Mouse (Mus musculus) forebrain, embryonic 13.5 days (tissue): ENCODE measurements around the gene Plbd2. TPM values are rescaled to one million over a fixed set of nuclear protein-coding genes. Genes with fewer than 3 reads are reported as not detected.

ENCODE experiments used
- ATAC-seq: fragments of 200-750 bp; cut with Nextera tagmentation; 2 replicates; pipeline ENCODE4 v1.8.0; 2017
- H3K27ac ChIP-seq: fragments of 300-500 bp; sonication (generic); 2 replicates; pipeline ENCODE4 v1.5.1; 2015; ENCODE audit warnings: inconsistent platforms, mild to moderate bottlenecking, moderate library complexity
- H3K27me3 ChIP-seq: fragments of 300-500 bp; sonication (generic); 2 replicates; pipeline ENCODE4 v1.6.1; 2015; ENCODE audit warnings: mild to moderate bottlenecking, inconsistent platforms
- H3K36me3 ChIP-seq: fragments of 300-500 bp; sonication (generic); 2 replicates; pipeline ENCODE4 v1.6.1; 2015; ENCODE audit warnings: mild to moderate bottlenecking, inconsistent platforms; ENCODE audit not compliant: poor library complexity, severe bottlenecking
- H3K4me1 ChIP-seq: fragments of 300-500 bp; sonication (generic); 2 replicates; pipeline ENCODE4 v1.6.1; 2015; ENCODE audit warnings: inconsistent platforms
- H3K4me2 ChIP-seq: fragments of 300-500 bp; sonication (generic); 2 replicates; pipeline ENCODE4 v1.6.1; 2015; ENCODE audit warnings: inconsistent platforms, mild to moderate bottlenecking, moderate library complexity
- H3K4me3 ChIP-seq: fragments of 300-500 bp; sonication (generic); 2 replicates; pipeline ENCODE4 v1.5.1; 2015; ENCODE audit warnings: mild to moderate bottlenecking, inconsistent platforms
- H3K9ac ChIP-seq: fragments of 300-500 bp; sonication (generic); 2 replicates; pipeline ENCODE4 v1.6.1; 2015; ENCODE audit warnings: mild to moderate bottlenecking, inconsistent platforms
- H3K9me3 ChIP-seq: fragments of 300-500 bp; sonication (generic); replicated peaks from 2 replicates; pipeline ENCODE4 v1.6.1; 2016; ENCODE audit warnings: inconsistent platforms
- WGBS: fragments of 180-500 bp; shearing (Covaris S2); methylation state at CpG from one replicate; pipeline ENCODE4 v1.1.7; 2015; 5-methylcytosine and 5-hydroxymethylcytosine counted together
- polyA plus RNA-seq: library from polyadenylated mRNA; unstranded; fragments of >200 nt; fragmentation: Nextera tagmentation; extraction: Ambion mirVana; gene quantifications from 2 replicates; pipeline ENCODE4 v1.2.1, GENCODE M21; 2015

Gene Plbd2
- polyA plus RNA-seq, 1 experiment from 2014 or later, result 22.8 TPM

GRCm38 (mm10) chr5:120447305-120447704 is 56.1 kb downstream of the Plbd2 start:
- ATAC-seq, result no peak
- H3K9ac ChIP-seq, result no peak overlapping the region
- no peaks in the 10 kb centered on the region for H3K9me3 ChIP-seq
- no peak overlapping the region for H3K4me2 ChIP-seq
- H3K27ac ChIP-seq, result no peak overlapping the region
- H3K4me1 ChIP-seq, result no peaks in the 10 kb centered on the region
- H3K4me3 ChIP-seq, result no peak overlapping the region
- WGBS, result 56% methylated on average over 13 of the region's 13 CpGs
- peaks cover 18% of the 10 kb centered on the region for H3K27me3 ChIP-seq
- H3K36me3 ChIP-seq, result no peaks in the 10 kb centered on the region

DNA sequence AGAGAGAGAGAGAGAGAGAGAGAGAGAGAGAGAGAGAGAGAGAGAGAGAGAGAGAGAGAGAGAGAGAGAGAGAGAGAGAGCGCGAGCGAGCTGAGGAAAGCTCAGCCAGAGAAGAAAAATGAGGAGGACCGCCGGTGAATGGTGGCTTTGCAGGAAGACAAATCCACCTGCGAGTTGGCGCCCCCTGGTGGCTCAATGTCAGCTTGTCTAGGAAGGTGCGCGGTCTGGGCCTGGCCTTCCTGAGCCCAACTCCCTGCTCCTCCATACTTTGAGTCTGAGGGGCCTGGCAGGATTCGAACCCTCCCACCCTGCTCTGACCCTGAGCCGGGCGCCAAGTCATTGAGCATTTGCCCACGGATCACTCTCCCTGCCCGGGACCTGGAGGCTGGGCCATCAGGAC is 62.7 kb downstream of the Plbd2 start:
- peaks cover 62% of the 10 kb centered on the region for H3K27me3 ChIP-seq
- peaks cover 38% of the 10 kb centered on the region for H3K4me1 ChIP-seq
- H3K4me2 ChIP-seq, result peak overlapping the region; percentile 56
- H3K27ac ChIP-seq, result no peak overlapping the region
- H3K36me3 ChIP-seq, result no peaks in the 10 kb centered on the region
- H3K4me3 ChIP-seq, result peak overlapping the region; percentile 30; the same call in 1 of the 2 replicates
- H3K9ac ChIP-seq, result no peak overlapping the region
- H3K9me3 ChIP-seq, result no peaks in the 10 kb centered on the region
- WGBS, result 14% methylated on average over 14 of the region's 14 CpGs
- ATAC-seq, result peak; percentile 73

DNA sequence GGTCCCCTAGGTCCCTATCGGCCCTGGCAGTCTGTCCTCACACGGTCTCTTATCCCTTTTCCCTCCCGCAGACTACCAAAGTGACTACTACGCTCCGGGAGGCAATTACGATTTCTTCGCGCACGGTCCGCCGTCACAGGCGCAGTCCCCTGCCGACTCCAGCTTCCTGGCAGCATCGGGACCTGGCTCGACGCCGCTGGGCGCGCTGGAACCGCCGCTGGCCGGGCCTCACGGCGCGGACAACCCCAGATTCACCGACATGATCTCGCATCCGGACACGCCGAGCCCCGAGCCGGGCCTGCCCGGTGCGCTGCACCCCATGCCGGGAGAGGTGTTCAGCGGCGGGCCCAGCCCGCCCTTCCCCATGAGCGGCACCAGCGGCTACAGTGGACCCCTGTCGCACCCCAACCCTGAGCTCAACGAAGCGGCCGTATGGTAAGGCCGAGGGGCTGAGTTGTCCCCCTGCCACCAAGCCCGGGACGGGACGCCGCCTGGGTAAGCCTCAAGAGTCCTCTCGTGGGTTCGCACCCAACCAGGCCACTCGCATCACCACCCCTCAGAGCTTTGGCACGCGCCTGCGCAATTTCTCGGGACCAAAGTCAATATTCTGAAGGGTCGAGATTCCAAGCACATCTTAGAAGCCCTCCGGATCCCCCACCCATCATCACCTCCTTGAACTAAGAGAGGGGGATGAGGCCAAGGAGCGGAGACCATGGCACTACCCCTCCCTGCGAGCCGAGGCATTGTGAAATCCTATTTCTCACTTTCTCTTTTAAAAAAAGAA is 63.3 kb downstream of the Plbd2 start:
- H3K4me3 ChIP-seq, result peak overlapping the region; percentile 30
- H3K4me2 ChIP-seq, result peak overlapping the region; percentile 56
- H3K27ac ChIP-seq, result peak overlapping the region; percentile 44
- peak; percentile 37 for ATAC-seq
- no peaks in the 10 kb centered on the region for H3K36me3 ChIP-seq
- H3K9me3 ChIP-seq, result no peaks in the 10 kb centered on the region
- H3K9ac ChIP-seq, result peak overlapping the region; percentile 53
- peaks cover 43% of the 10 kb centered on the region for H3K4me1 ChIP-seq
- H3K27me3 ChIP-seq, result peaks cover 67% of the 10 kb centered on the region
- WGBS, result 12% methylated on average over 61 of the region's 61 CpGs

DNA sequence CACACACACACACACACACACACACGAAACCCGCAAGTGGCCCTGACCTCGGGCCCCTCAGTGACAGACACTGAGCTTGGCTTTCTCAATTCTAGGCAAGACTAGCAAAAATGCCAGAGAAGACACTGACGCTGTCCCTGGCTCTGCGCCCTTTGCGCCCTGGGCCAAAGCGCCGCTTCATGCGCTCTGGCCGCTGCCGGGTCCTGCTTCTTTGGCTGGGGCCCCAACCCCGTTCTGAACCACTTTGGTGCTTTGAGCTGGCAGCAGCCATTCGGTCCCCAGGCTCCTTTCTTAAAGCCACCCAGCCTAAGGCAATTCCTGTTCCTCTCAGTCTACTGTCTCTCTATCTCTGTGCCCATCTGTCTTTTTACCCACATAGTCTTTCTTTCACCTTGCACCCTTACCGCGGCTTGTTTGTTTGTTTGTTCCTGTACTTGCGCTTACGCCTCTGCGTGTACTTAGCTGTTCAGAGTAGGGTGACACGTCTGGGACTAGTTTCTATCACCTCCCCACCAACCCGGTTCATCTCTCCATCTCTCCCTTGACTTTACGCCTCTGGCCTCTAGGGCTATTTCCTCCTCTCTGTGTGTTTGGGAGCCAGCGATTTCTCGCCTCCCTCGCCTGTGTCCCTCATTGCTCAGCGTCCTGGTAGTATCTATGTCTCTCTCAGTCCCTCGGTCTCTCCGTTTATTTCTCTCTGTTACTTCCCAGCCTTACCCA is 64.3 kb downstream of the Plbd2 start:
- Histone ChIP-seq H3K4me2 (peak overlapping the region; percentile 56), H3K9me3 (no peaks in the 10 kb centered on the region), H3K27ac (peak overlapping the region; percentile 41), H3K4me3 (peak overlapping the region; percentile 44), H3K9ac (peak overlapping the region; percentile 53), H3K27me3 (peaks cover 71% of the 10 kb centered on the region), H3K36me3 (no peaks in the 10 kb centered on the region), H3K4me1 (peaks cover 43% of the 10 kb centered on the region)
- ATAC-seq, result no peak
- WGBS, result 14% methylated on average over 27 of the region's 27 CpGs

- Histone ChIP-seq H3K4me1 (peaks cover 43% of the 10 kb centered on the region), H3K4me3 (peak overlapping the region; percentile 44), H3K9ac (peak overlapping the region; percentile 63), H3K4me2 (peak overlapping the region; percentile 68), H3K27ac (peak overlapping the region; percentile 75), H3K27me3 (peaks cover 74% of the 10 kb centered on the region), H3K9me3 (no peaks in the 10 kb centered on the region), H3K36me3 (no peaks in the 10 kb centered on the region)
- 5% methylated on average over 13 of the region's 13 CpGs for WGBS
- ATAC-seq, result no peak
Measured at GRCm38 (mm10) chr5:120438469-120438868, 65.0 kb downstream of the Plbd2 start.

DNA sequence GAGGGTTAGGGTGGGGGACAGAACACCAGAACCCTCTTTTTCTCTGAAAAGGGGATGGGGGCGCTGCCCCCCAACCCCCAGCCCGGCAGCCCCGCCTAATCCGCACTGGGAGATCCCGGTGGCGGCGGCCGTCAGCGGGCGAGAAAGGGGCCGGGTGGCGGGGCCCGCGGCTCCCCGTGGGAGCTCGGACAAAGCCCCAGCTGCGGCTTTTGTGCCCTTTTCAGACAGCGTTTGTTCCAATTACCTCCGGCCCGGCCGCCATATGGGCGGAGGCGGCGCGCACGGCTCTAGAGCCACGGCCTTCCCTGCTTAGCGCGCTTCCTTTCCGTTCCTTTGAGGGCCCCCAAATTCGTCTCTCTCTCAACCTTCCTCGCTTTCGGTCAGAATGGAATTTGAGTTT is 65.4 kb downstream of the Plbd2 start:
- Histone ChIP-seq H3K4me1 (peaks cover 43% of the 10 kb centered on the region), H3K4me2 (peak overlapping the region; percentile 68), H3K27ac (peak overlapping the region; percentile 75), H3K4me3 (peak overlapping the region; percentile 44), H3K9ac (peak overlapping the region; percentile 63), H3K9me3 (no peaks in the 10 kb centered on the region), H3K27me3 (peaks cover 79% of the 10 kb centered on the region), H3K36me3 (no peaks in the 10 kb centered on the region)
- WGBS, result under 1% methylated on average over 31 of the region's 33 CpGs
- no peak for ATAC-seq

DNA sequence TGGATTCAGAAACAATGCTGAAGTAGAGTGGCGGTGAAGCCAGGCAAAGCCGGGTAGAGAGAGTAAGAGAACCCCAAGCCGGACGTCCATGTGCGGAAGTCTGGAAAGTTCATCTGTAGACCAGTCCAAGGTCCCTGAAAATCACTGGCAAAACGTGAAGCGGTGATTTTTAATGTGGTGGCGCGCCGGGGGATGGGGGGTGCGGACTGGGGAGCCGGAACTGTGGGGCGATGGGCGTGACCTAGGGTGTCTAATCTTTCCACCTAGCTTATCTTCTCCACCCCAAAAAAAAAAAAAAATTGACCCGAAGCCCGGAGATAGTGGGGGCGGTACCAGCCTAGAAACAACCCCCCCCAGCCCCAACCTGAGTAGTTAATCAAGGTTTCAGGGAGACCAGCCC is 65.9 kb downstream of the Plbd2 start:
- H3K9ac ChIP-seq, result peak overlapping the region; percentile 63
- no peak for ATAC-seq
- H3K4me1 ChIP-seq, result peaks cover 43% of the 10 kb centered on the region
- no peaks in the 10 kb centered on the region for H3K36me3 ChIP-seq
- peak overlapping the region; percentile 44 for H3K4me3 ChIP-seq
- H3K9me3 ChIP-seq, result no peaks in the 10 kb centered on the region
- H3K4me2 ChIP-seq, result peak overlapping the region; percentile 68
- under 1% methylated on average over 17 of the region's 17 CpGs for WGBS
- peaks cover 81% of the 10 kb centered on the region for H3K27me3 ChIP-seq
- H3K27ac ChIP-seq, result peak overlapping the region; percentile 75

DNA sequence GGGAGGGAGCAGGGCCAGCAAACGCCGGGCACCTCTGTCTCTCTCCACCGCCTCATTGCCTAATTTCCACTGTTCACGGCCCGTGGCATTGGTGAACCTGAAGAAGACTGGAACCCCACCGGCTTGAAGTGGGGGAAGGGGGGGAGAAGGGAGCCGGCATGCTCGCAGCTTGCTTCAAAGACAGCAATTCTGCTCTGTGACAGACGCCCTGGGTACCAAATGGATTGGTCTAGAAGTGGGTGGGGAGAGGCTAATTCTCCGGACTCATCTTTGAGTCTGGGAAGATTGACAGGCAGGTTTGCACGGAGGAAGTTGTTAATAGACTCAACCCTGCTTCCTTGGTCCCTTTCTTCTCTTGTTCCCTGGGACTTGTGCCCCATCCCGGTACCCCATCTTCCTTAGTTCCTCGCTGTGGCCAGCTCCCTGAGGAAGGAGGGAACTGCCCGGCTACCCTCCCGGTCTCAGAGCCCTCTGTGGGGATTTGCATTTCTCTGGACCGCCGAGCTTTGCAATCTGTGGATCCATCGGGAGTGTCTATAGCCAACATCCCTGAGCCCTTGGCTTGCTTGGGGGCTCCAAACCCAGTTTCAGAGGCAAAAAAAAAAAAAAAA is 66.4 kb downstream of the Plbd2 start:
- ATAC-seq, result no peak
- Histone ChIP-seq H3K9ac (peak overlapping the region; percentile 50), H3K27me3 (peaks cover 85% of the 10 kb centered on the region), H3K36me3 (no peaks in the 10 kb centered on the region), H3K4me3 (peak overlapping the region; percentile 44), H3K4me2 (peak overlapping the region; percentile 68), H3K9me3 (no peaks in the 10 kb centered on the region), H3K27ac (peak overlapping the region; percentile 75), H3K4me1 (peaks cover 45% of the 10 kb centered on the region)
- WGBS, result under 1% methylated on average over 18 of the region's 18 CpGs

DNA sequence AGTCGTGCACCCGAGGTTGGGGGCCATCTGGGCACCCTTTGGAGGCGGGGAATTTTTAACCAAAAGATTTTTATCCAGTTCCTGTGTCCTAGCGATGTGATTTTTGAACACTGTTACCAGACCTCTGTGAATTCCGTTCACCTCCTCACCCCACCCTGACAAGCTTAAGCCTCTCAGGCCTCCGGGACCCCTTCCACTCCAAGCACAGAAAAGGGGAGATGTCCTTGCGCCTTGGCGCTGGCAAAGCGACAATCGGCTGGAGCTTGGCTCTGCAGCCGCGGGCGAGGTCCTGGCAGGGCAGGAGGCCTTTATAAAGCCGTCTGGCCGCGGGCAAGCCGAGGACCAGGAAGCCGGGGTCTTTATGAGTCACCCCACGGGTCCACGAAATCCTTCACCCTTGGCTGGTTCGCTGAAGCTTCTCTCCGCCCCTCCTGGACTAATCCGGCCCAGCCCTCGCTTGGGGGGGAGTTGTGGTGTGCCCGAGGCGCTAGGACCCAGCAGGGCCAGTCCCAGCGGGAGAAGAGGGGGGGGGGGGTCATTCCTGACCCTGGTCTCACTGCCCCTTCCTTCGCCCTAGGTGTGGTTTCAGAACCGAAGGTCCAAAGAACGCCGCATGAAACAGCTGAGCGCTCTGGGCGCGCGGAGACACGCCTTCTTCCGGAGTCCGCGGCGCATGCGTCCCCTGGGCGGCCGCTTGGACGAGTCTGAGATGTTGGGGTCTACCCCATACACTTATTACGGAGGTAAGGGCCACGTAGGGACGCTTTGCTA is 67.5 kb downstream of the Plbd2 start:
- peak overlapping the region; percentile 44 for H3K4me3 ChIP-seq
- H3K27ac ChIP-seq, result peak overlapping the region; percentile 75
- under 1% methylated on average over 46 of the region's 47 CpGs for WGBS
- H3K36me3 ChIP-seq, result no peaks in the 10 kb centered on the region
- ATAC-seq, result no peak
- peaks cover 53% of the 10 kb centered on the region for H3K4me1 ChIP-seq
- peaks cover 95% of the 10 kb centered on the region for H3K27me3 ChIP-seq
- H3K4me2 ChIP-seq, result peak overlapping the region; percentile 68
- H3K9me3 ChIP-seq, result no peaks in the 10 kb centered on the region
- H3K9ac ChIP-seq, result peak overlapping the region; percentile 59

DNA sequence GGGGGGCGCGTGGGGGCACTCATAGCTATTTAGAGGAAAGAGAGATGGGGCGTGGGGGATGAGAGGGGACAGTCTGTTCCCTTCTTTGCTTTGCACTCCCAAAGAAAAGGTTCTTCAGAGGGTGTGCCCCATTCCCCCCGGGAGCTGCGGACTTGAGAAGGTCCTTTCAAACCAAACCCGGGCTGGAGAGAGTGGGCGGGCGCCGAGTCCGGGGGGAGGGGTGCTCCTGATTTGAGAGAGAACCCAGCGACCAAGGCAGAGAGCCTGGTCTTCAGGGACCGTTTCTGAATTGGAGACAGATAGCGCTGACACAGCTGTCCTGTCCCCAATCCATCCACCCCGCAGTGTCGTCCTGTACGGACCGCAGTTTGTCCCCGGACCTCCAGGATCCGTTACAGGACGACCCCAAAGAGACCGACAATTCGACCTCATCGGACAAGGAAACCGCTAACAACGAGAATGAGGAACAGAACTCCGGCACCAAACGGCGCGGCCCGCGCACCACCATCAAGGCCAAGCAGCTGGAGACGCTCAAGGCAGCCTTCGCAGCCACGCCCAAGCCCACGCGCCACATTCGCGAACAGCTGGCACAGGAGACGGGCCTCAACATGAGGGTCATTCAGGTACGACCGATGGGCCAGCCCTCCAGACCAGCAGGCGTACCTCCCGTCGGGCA is 68.3 kb downstream of the Plbd2 start:
- peak overlapping the region; percentile 68 for H3K4me2 ChIP-seq
- H3K27ac ChIP-seq, result peak overlapping the region; percentile 75
- H3K4me1 ChIP-seq, result peaks cover 50% of the 10 kb centered on the region
- H3K27me3 ChIP-seq, result peaks cover 99% of the 10 kb centered on the region
- peak overlapping the region; percentile 44 for H3K4me3 ChIP-seq
- H3K9me3 ChIP-seq, result no peaks in the 10 kb centered on the region
- ATAC-seq, result no peak
- H3K9ac ChIP-seq, result peak overlapping the region; percentile 59
- H3K36me3 ChIP-seq, result no peaks in the 10 kb centered on the region
- WGBS, result 2% methylated on average over 44 of the region's 44 CpGs

DNA sequence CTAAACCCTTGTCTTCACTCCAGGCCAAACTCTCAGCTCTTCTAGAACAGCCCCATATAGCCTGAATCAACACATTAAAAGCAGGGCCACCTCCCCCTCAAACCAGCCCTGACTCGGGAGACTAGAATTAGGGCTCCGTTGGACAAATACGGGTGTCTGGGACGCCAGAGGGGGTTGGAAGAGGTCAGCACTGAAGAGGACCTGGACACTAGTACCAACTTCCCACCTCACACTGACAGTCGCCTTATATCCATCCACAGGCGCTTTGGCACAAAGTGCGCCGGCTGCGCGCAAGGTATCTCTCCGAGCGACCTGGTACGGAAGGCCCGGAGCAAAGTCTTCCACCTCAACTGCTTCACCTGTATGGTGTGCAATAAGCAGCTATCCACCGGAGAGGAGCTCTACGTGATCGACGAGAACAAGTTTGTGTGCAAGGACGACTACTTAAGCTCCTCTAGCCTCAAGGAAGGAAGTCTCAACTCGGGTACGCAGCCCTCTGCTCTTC is 69.1 kb downstream of the Plbd2 start:
- Histone ChIP-seq H3K9me3 (no peaks in the 10 kb centered on the region), H3K27me3 (peaks cover 99% of the 10 kb centered on the region), H3K4me3 (peak overlapping the region; percentile 44), H3K9ac (peak overlapping the region; percentile 59), H3K4me2 (peak overlapping the region; percentile 68), H3K4me1 (peaks cover 42% of the 10 kb centered on the region), H3K36me3 (no peaks in the 10 kb centered on the region), H3K27ac (no peak overlapping the region)
- no peak for ATAC-seq
- WGBS, result 6% methylated on average over 21 of the region's 21 CpGs
